Comparison of ENCODE assay signal across 9 mouse cellular contexts in the genomic region with DNA sequence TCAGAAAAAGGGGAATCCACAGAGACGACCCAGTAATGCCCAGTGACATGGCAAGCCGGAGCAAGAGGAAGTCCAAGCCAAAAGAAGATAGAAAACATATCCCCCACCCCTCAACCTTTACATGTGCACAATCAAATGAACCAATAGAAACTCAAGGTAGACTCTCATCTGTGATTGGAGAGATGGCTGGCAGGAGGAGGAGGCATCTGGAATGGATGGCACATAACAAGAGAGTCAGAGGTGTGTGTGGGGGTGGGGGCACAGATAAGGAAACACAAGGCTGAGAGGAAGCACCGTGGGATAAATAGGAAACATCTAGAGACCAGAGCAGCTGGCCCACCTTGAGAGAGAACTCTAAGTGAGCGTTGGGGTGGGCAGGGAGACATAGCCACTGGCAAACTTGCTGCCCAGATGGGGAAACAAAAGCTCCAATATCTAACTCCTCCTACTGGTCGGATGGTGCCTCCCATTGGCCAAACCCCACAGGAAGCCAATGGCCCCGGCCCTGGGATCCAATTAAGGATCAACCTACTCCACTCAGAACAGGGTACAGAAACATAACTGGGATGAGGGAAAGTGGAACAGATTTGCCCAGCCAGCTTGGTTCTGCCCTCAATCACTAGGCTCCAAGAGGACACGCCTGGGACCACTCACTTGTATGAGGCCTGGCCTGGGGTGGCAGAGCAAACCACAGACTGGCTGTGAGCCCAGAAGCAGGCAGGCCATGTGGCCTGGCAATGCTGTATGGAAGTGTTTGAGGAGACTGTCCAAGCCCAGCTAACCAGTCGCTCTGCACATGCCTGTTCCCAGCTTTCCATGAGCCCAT.
DNase-seq lines count a peak whose midpoint lies in the region; ATAC-seq lines count a peak whose summit lies in the region.
"Had no signal": no experiment of that assay in that cellular context is flagged by ENCODE, and none has a peak within 500 bp of the region (broad histone marks: within the 10 kb centered on the region; RNA-seq: fewer than 3 reads in every experiment).

No protein-coding gene starts in this region.

- intact Hi-C loops in left cerebral cortex, postnatal 4 days (cut with DNase I): no loop called here
- intact Hi-C loops in left cerebral cortex, postnatal 36 days (cut with DNase I): loop anchor here (5.0 to 10.0 kb wide), 3 partner anchors 137 to 353 kb away; no protein-coding TSS in a partner anchor

- ATAC-seq in cerebellum, adult (ENCODE audit: insufficient number of reproducible peaks, low FRiP score, low TSS enrichment): no peak

- DNase-seq in cerebellum, adult 11-12 months: peak; percentile 43
- peak; percentile 84 for DNase-seq in left cerebral cortex, postnatal 4 days
- DNase-seq in left cerebral cortex, postnatal 36 days (ENCODE audit: low spot score in 2 of 2): no peak
- DNase-seq in cerebellum, adult 9-11 months: peak; percentile 57
- DNase-seq in lung, postnatal 4 days: peak; percentile 26 to 58
- DNase-seq in testis, postnatal 10 days (ENCODE audit: low spot score): no peak
- no peak for DNase-seq in frontal cortex, adult 2 months (ENCODE audit: extremely low spot score in 1 of 2, low spot score in 1 of 2)
- DNase-seq: kidney, postnatal 10 days had no signal

Comparison
In these comparisons a context has a peak if more than half of its experiments do, and no peak if none do; other contexts are left out.
1. DNase-seq: peak in cerebellum, adult 11-12 months (single experiment), left cerebral cortex, postnatal 4 days (single experiment), cerebellum, adult 9-11 months (single experiment) and lung, postnatal 4 days (2 of 2); none in left cerebral cortex, postnatal 36 days (0 of 2), testis, postnatal 10 days (single experiment) and frontal cortex, adult 2 months (0 of 2).